Mouse (Mus musculus) B cell, adult 62 days (primary cell): ENCODE results near the gene Cbfb. TPM values are rescaled to one million over a fixed set of nuclear protein-coding genes. Genes with fewer than 3 reads are reported as not detected.

Experiments
- total RNA-seq: library from RNA; stranded (reverse); gene quantifications from 4 replicates; pipeline ENCODE4 v1.2.4, GENCODE M21; 2023

Cbfb gene
- 87.1 to 101 TPM (median 95.3 TPM) in 4 replicates for total RNA-seq

GRCm38 (mm10) chr8:105170381-105171115 is at the start of gene Cbfb:
Gene Cbfb (plus strand): TSS chr8:105170674.

GRCm38 (mm10) chr8:105131509-105131908 is 39.0 kb upstream of the Cbfb start, which contains the start of gene Ces4a:
Gene Ces4a (plus strand): TSS chr8:105131800.

GRCm38 (mm10) chr8:105224413-105225271 is 54.2 kb downstream of the Cbfb start, which contains the start of gene D230025D16Rik:
Gene D230025D16Rik (plus strand): TSS chr8:105225145.

GRCm38 (mm10) chr8:105254966-105255350 is 84.5 kb downstream of the Cbfb start, which contains the start of gene B3gnt9:
Gene B3gnt9 (minus strand): TSS chr8:105255153.

GRCm38 (mm10) chr8:105264024-105264982 is 93.8 kb downstream of the Cbfb start, which contains the start of the genes Tradd and Fbxl8:
Gene Tradd (minus strand): TSS chr8:105264609.
Gene Fbxl8 (plus strand): TSS chr8:105264648.

Other genes starting within 250 kb of the Cbfb start
- not detected in 4 replicates for gene Ces2e, start 244.4 kb upstream of the Cbfb start, total RNA-seq
- not detected in 4 replicates for gene Ces2f, start 223.3 kb upstream of the Cbfb start, total RNA-seq
- 0.19 TPM in 1 of 4 replicates, not detected in the others for gene Ces2g, start 209.0 kb upstream of the Cbfb start, total RNA-seq
- not detected in 4 replicates for gene Ces2h, start 169.8 kb upstream of the Cbfb start, total RNA-seq
- not detected in 4 replicates for gene Ces3a, start 122.1 kb upstream of the Cbfb start, total RNA-seq
- not detected in 4 replicates for gene Ces3b, start 86.9 kb upstream of the Cbfb start, total RNA-seq
- not detected in 4 replicates for gene Ces4a, start 38.9 kb upstream of the Cbfb start, total RNA-seq
- 21.4 to 26.3 TPM (median 23.4 TPM) in 4 replicates for gene D230025D16Rik, start 54.5 kb downstream of the Cbfb start, total RNA-seq
- 0.32 to 1.0 TPM (median 0.69 TPM) in 4 replicates for gene B3gnt9, start 84.5 kb downstream of the Cbfb start, total RNA-seq
- 18.1 to 24.4 TPM (median 22.1 TPM) in 4 replicates for gene Tradd, start 93.9 kb downstream of the Cbfb start, total RNA-seq
- gene Fbxl8, start 94.0 kb downstream of the Cbfb start, total RNA-seq = 6.0 to 8.5 TPM (median 7.7 TPM) in 4 replicates
- gene Hsf4, start 99.1 kb downstream of the Cbfb start, total RNA-seq = 0.33 to 1.2 TPM (median 0.77 TPM) in 4 replicates
- gene Nol3, start 105.5 kb downstream of the Cbfb start, total RNA-seq = not detected in 4 replicates
- 5.1 to 7.3 TPM (median 6.5 TPM) in 4 replicates for gene 4931428F04Rik, start 119.2 kb downstream of the Cbfb start, total RNA-seq
- 0.79 to 2.5 TPM (median 1.5 TPM) in 4 replicates for gene Exoc3l, start 125.4 kb downstream of the Cbfb start, total RNA-seq
- gene E2f4, start 127.0 kb downstream of the Cbfb start, total RNA-seq = 87.8 to 93.0 TPM (median 91.1 TPM) in 4 replicates
- 3.2 to 5.9 TPM (median 4.1 TPM) in 4 replicates for gene Elmo3, start 134.9 kb downstream of the Cbfb start, total RNA-seq
- 6.0 to 7.9 TPM (median 7.3 TPM) in 4 replicates for gene Lrrc29, start 155.6 kb downstream of the Cbfb start, total RNA-seq
- gene Tmem208, start 155.7 kb downstream of the Cbfb start, total RNA-seq = 24.2 to 30.2 TPM (median 26.9 TPM) in 4 replicates
- 31.0 to 37.3 TPM (median 34.9 TPM) in 4 replicates for gene Fhod1, start 177.3 kb downstream of the Cbfb start, total RNA-seq
- 1.5 to 2.0 TPM (median 1.8 TPM) in 4 replicates for gene Slc9a5, start 178.2 kb downstream of the Cbfb start, total RNA-seq
- gene Plekhg4, start 202.6 kb downstream of the Cbfb start, total RNA-seq = not detected in 4 replicates
- not detected in 4 replicates for gene Kctd19, start 242.8 kb downstream of the Cbfb start, total RNA-seq
- gene Lrrc36, start 242.9 kb downstream of the Cbfb start, total RNA-seq = not detected in 4 replicates